Mouse (Mus musculus): ENCODE results near the gene Cops4.

DNA sequence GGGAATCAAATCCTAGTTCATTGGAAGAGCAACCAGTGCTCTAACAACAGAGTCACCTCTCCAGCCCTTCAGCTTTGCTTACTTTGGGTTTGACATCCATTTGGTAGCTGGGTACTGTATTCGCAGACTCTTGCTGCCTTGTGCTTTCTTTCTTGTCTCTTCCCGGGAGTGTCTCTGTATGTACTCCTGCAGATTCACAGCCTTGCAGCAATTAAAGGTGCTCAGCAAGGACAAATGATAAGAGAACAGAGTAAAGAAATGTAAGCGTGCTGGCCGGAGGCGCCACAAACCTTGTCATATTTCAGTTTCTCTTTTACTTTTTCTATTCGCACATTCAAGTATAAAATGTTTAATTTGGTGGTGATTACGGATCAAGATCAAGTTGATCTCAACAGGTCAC, 69.0 kb downstream of the Cops4 start:
- no peak for TF ChIP-seq POLR2A (IDR thresholded peaks at IDR 0.05; ENCODE audit: insufficient read depth, low read depth, low read length)
- no peak for TF ChIP-seq CTCF (IDR thresholded peaks at IDR 0.05; ENCODE audit: insufficient read depth, low read depth, low read length)
